In the genomic region with DNA sequence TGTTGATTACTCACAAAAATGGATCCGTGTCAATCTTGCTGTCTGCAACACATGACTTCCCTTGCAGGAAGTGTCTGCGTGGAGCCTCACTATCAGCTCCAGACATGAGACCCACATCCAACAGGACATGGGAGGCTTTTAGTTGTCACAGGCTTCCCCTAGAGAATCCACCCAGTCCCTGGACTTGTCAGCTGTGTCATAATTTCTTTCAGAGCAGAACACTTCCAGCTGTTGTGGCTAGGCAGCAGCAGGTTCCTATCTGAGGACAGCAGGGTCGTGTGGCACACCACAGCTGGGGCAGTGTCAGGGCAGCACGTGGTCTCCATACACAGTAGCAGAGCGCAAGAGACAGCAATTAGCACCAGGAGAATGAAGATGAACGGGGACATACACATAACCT, we compare ENCODE assay signal across 13 mouse cellular contexts.
A peak's percentile ranks its signal among the peaks of the same experiment; 100 is the strongest.
DNase-seq lines count a peak whose midpoint lies in the region; ATAC-seq lines count a peak whose summit lies in the region.
"Had no signal": no experiment of that assay in that cellular context is flagged by ENCODE, and none has a peak within 500 bp of the region (broad histone marks: within the 10 kb centered on the region; RNA-seq: fewer than 3 reads in every experiment).

No protein-coding gene starts in this region.

- H3K36me3 ChIP-seq in kidney, embryonic 16.5 days (ENCODE audit: insufficient read depth, low read length), result no peaks in the 10 kb centered on the region
- H3K36me3 ChIP-seq in lung, embryonic 15.5 days, result no peaks in the 10 kb centered on the region
- H3K36me3 ChIP-seq: limb, embryonic 15.5 days; midbrain, embryonic 15.5 days; neural tube, embryonic 13.5 days had no signal

- intact Hi-C loops in heart, postnatal 10 days (cut with DNase I), result no loop called here

- WGBS in kidney, embryonic 16.5 days, result 37% methylated on average over 6 of the region's 6 CpGs
- 37% methylated on average over 6 of the region's 6 CpGs for WGBS in lung, embryonic 15.5 days

- DNase-seq in heart, adult 8-10 months (ENCODE audit: low spot score), result peak; percentile 12
- DNase-seq in heart, postnatal 10 days, result peak; percentile 53 to 59
- no peak for DNase-seq in cerebellum, adult 11 months
- DNase-seq in spleen, postnatal 36 days (ENCODE audit: low spot score in 2 of 2), result no peak
- DNase-seq in layer of hippocampus, adult 8-10 months (ENCODE audit: low spot score in 2 of 2), result no peak
- no peak for DNase-seq in right cerebral cortex, postnatal 4 days
- DNase-seq: right cerebral cortex, adult 18-20 months had no signal

- no peaks in the 10 kb centered on the region for H3K27me3 ChIP-seq in kidney, embryonic 16.5 days (ENCODE audit: insufficient read depth, low read length)
- no peaks in the 10 kb centered on the region for H3K27me3 ChIP-seq in lung, embryonic 15.5 days
- H3K27me3 ChIP-seq: limb, embryonic 15.5 days; midbrain, embryonic 15.5 days; neural tube, embryonic 13.5 days had no signal

- H3K9me3 ChIP-seq in kidney, embryonic 16.5 days (ENCODE audit: low read length), result no peaks in the 10 kb centered on the region
- no peaks in the 10 kb centered on the region for H3K9me3 ChIP-seq in lung, embryonic 15.5 days
- H3K9me3 ChIP-seq: limb, embryonic 15.5 days; midbrain, embryonic 15.5 days; neural tube, embryonic 13.5 days had no signal

- peak; percentile 97 for ATAC-seq in kidney, embryonic 16.5 days (ENCODE audit: low FRiP score, low TSS enrichment)
- ATAC-seq in lung, embryonic 15.5 days (ENCODE audit: borderline replicate concordance, extremely low read depth, low FRiP score, low TSS enrichment), result peak; percentile 73; the same call in 1 of the 2 replicates
- ATAC-seq: inflammation-experienced regulatory T-cells, adult 6 months; midbrain, embryonic 15.5 days had no signal

- no peak overlapping the region for H3K4me3 ChIP-seq in kidney, embryonic 16.5 days (ENCODE audit: low read length)
- H3K4me3 ChIP-seq in lung, embryonic 15.5 days, result no peak overlapping the region
- H3K4me3 ChIP-seq: limb, embryonic 15.5 days; midbrain, embryonic 15.5 days; neural tube, embryonic 13.5 days had no signal

- peaks cover 2% of the 10 kb centered on the region; the same call in 1 of the 2 replicates for H3K4me1 ChIP-seq in kidney, embryonic 16.5 days (ENCODE audit: insufficient read depth, low read length)
- no peaks in the 10 kb centered on the region for H3K4me1 ChIP-seq in lung, embryonic 15.5 days
- H3K4me1 ChIP-seq: limb, embryonic 15.5 days; midbrain, embryonic 15.5 days; neural tube, embryonic 13.5 days had no signal

- H3K9ac ChIP-seq in kidney, embryonic 16.5 days (replicated peaks; ENCODE audit: low read length), result no peak overlapping the region
- no peak overlapping the region for H3K9ac ChIP-seq in lung, embryonic 15.5 days
- H3K9ac ChIP-seq: limb, embryonic 15.5 days; midbrain, embryonic 15.5 days; neural tube, embryonic 13.5 days had no signal

- no peak overlapping the region for H3K27ac ChIP-seq in kidney, embryonic 16.5 days (ENCODE audit: low read length)
- no peak overlapping the region for H3K27ac ChIP-seq in lung, embryonic 15.5 days
- H3K27ac ChIP-seq: limb, embryonic 15.5 days; midbrain, embryonic 15.5 days; neural tube, embryonic 13.5 days had no signal

- H3K4me2 ChIP-seq in kidney, embryonic 16.5 days (replicated peaks; ENCODE audit: low read depth, low read length), result no peak overlapping the region
- H3K4me2 ChIP-seq in lung, embryonic 15.5 days, result no peak overlapping the region
- H3K4me2 ChIP-seq: limb, embryonic 15.5 days; midbrain, embryonic 15.5 days; neural tube, embryonic 13.5 days had no signal

Comparison
In these comparisons a context has a peak if more than half of its experiments do, and no peak if none do; other contexts are left out.
1. DNase-seq: peak in heart, adult 8-10 months (single experiment) and heart, postnatal 10 days (2 of 2); none in cerebellum, adult 11 months (single experiment), spleen, postnatal 36 days (0 of 2), layer of hippocampus, adult 8-10 months (0 of 2) and right cerebral cortex, postnatal 4 days (single experiment).